Mouse (Mus musculus) small intestine, adult 2 months (tissue): ENCODE results near the gene 2210010C04Rik. TPM values are rescaled to one million over a fixed set of nuclear protein-coding genes. Genes with fewer than 3 reads are reported as not detected.

Source experiments
- H3K27ac ChIP-seq: fragments of 200-500 bp; 2 replicates; pipeline ENCODE4 v1.5.1; 2012; ENCODE audit warnings: low read depth, low read length, control low read depth, inconsistent platforms; ENCODE audit not compliant: insufficient read depth
- H3K27me3 ChIP-seq: fragments of 200-500 bp; 2 replicates; pipeline ENCODE4 v1.6.1; 2012; ENCODE audit warnings: mild to moderate bottlenecking, moderate library complexity, low read length, inconsistent platforms; ENCODE audit not compliant: control insufficient read depth, insufficient read depth
- H3K36me3 ChIP-seq: fragments of 200-500 bp; 2 replicates; pipeline ENCODE4 v1.6.1; 2012; ENCODE audit warnings: mild to moderate bottlenecking, low read length, control low read depth, inconsistent platforms; ENCODE audit not compliant: control insufficient read depth, insufficient read depth
- H3K4me1 ChIP-seq: fragments of 200-500 bp; 2 replicates; pipeline ENCODE4 v1.6.1; 2012; ENCODE audit warnings: low read length, inconsistent platforms, mixed read lengths; ENCODE audit not compliant: control insufficient read depth, insufficient read depth, insufficient read length
- H3K4me3 ChIP-seq: fragments of 200-500 bp; 2 replicates; pipeline ENCODE4 v1.5.1; 2012; ENCODE audit warnings: low read depth, mild to moderate bottlenecking, control low read depth, inconsistent platforms, low read length, moderate library complexity
- CTCF ChIP-seq: fragments of 200-500 bp; IDR thresholded peaks from 2 replicates; pipeline ENCODE4 v1.5.1; 2012; ENCODE audit warnings: low read depth, mild to moderate bottlenecking, control low read depth, inconsistent platforms, low read length, moderate library complexity, mixed read lengths; ENCODE audit not compliant: insufficient replicate concordance, insufficient read length; ENCODE audit errors: extremely low read depth
- POLR2A ChIP-seq: fragments of 200-500 bp; IDR thresholded peaks from 2 replicates; pipeline ENCODE4 v1.6.1; 2012; ENCODE audit warnings: low read depth, mild to moderate bottlenecking, control low read depth, inconsistent platforms, low read length, moderate library complexity
- WGBS: fragments of 180-500 bp; shearing (Covaris S2); methylation state at CpG from one replicate; pipeline ENCODE4 v1.1.7; 2018; 5-methylcytosine and 5-hydroxymethylcytosine counted together
- polyA plus RNA-seq: library from polyadenylated mRNA; depleted of rRNA; stranded (reverse); fragments of >200 nt; gene quantifications from 2 replicates; pipeline ENCODE4 v1.2.3, GENCODE M21; 2012; rRNA removed

Gene 2210010C04Rik
- polyA plus RNA-seq: 9.2 and 5,227 TPM in 2 replicates

DNA sequence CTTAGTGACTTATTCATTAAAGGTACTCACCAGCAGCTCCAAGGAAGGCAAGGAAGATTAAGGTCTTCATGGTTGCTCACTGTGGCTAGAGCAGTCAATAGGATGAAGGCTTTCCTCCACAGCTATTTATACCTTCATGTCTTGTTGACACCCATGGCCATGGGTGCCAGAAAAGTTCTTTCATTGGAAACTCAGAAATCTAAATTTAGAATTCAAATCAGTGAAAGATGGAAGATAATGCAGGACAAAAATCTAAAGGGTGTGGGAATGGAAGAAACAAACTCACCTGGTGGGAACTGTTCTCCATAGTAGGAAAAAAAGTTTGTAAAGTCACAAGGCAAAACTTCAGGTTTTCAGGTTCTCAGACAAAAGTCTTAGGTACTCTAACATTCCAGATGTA is at the start of gene 2210010C04Rik:
TSS of gene 2210010C04Rik (minus strand) at position 101 of the 400 bp plus-strand sequence.
- TF ChIP-seq CTCF: no peak
- no peak for TF ChIP-seq POLR2A
- no peak within 1 kb of the TSS for H3K27ac ChIP-seq
- H3K4me1 ChIP-seq: no peaks in the 10 kb centered on the region
- no peaks in the 10 kb centered on the region for H3K36me3 ChIP-seq
- H3K4me3 ChIP-seq: no peak within 1 kb of the TSS
- no peaks in the 10 kb centered on the region for H3K27me3 ChIP-seq

DNA sequence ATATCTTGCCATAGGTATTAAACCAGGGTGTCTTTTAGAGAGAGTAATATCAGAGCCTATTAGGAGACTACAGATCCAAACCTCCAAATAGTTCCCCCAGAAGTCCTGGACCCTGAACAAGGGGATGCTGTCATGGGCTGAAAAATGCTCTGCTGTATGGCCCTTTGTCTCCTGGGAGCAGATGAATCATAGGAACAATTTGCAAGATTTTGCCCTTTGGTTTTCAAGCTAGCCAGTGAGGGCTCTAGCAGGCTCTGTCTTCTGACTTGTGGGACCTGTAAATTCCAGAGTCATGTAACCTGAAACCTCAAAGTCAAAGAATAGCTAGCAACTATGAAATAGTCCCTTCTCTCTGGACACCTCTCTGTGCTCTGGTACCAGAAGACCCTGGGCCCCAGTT is 44.8 kb upstream of the 2210010C04Rik start:
- no peaks in the 10 kb centered on the region for H3K4me1 ChIP-seq
- H3K27me3 ChIP-seq: no peaks in the 10 kb centered on the region
- H3K36me3 ChIP-seq: no peaks in the 10 kb centered on the region
- no peak overlapping the region for H3K27ac ChIP-seq
- no peak overlapping the region for H3K4me3 ChIP-seq
- no peak for TF ChIP-seq CTCF
- TF ChIP-seq POLR2A: no peak

DNA sequence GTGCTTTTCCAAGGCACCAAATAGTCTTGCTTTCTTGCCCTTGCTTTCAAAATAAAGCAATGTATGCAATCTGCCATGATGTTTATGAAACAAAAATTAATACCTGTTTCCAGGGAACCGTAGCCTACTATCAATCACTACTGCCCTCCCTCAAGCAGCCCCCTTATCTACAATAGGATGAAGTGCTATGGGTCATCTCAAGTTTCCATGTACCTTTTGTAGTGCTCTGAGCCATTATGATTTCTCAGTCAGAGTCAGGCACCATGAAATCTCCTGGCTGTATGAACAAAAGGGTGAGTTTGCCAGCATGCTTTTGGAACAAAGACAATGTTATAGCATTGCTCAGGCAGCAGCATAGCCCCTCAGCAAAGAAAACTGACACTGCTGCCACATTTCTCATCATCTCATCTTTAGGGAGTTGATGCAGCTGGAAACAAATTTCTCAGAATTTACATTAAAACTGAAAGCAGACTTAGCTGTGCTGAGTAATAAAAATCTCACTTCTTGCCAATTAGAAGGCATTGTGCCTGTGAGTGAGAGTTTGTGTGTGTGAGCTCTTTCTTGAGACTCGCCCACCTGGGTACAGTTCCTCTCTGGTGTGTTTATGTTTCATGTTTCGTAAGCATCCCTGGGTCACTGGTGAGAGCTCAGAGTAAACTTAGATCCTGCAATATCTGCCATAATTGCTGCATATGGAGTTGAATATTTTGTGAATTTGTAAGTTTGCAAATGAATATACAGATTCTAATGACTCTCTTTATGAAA is 43.4 kb upstream of the 2210010C04Rik start:
- Histone ChIP-seq H3K4me1 (no peaks in the 10 kb centered on the region), H3K4me3 (no peak overlapping the region), H3K27me3 (no peaks in the 10 kb centered on the region), H3K36me3 (no peaks in the 10 kb centered on the region), H3K27ac (no peak overlapping the region)
- WGBS: 57% methylated on average over 3 of the region's 3 CpGs
- no peak for TF ChIP-seq POLR2A
- TF ChIP-seq CTCF: no peak

DNA sequence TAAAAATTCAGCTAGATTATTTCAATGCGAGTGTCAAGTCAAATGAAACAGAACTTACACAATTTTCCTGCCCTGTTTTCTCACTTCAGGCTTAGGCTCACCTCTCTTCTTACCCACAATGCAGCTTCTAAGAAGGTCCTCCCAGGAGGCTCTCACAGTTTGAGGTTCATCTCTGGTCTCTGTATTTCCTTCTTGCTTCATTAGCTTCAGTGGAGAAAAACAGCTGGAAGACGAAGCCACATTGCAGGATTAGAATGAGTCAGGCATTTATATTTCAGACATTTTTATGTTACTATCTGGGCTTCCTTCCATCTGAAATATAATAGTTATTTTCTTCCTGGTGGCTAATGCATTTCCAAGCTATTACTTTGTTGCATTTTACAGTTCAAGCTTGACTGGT is 40.4 kb upstream of the 2210010C04Rik start:
- H3K4me3 ChIP-seq: no peak overlapping the region
- H3K27ac ChIP-seq: no peak overlapping the region
- no peaks in the 10 kb centered on the region for H3K36me3 ChIP-seq
- 69% methylated on average over 2 of the region's 2 CpGs for WGBS
- no peaks in the 10 kb centered on the region for H3K27me3 ChIP-seq
- no peak for TF ChIP-seq CTCF
- TF ChIP-seq POLR2A: no peak
- H3K4me1 ChIP-seq: no peaks in the 10 kb centered on the region

DNA sequence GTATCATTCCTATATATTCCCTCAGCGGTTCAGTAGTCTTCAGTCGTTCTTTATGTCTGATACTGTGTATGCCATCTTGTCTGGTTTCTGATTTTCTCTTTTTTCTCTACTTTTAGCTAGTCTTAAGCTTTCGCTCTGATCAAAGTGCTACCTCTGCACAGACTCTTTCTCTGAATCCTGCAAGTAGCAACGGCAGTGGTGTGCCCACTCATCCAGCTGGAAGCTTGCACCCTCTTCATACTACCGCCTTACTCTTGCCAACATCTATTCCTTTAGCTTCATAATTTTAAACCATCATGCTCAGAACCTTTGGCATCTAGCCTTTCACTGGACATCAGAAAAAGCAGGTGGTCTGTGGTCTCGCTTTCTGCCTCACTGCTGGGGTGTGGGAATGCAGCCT is 28.0 kb upstream of the 2210010C04Rik start:
- Histone ChIP-seq H3K36me3 (no peaks in the 10 kb centered on the region), H3K4me3 (no peak overlapping the region), H3K27me3 (no peaks in the 10 kb centered on the region), H3K27ac (no peak overlapping the region), H3K4me1 (no peaks in the 10 kb centered on the region)
- TF ChIP-seq POLR2A: no peak
- WGBS: 88% methylated on average over 6 of the region's 6 CpGs

DNA sequence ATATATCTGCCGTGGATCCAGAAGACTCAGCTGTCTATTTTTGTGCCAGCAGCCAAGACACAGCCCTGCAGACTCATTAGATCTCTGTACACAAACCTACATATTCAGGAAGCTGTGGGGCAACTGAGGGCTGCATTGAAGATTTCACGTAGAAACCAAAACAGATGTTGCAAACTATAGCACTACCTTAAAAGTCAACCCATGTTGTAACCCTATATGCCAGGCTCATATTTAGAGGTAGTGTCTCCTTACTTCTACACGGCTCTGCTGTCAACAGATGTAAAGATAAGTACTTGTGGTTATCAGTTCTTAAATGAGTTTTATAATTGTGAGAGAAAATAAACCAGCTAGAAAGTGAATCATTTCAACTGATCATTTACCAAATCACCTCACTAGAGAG is 27.4 kb upstream of the 2210010C04Rik start:
- TF ChIP-seq POLR2A (no peak), CTCF (no peak)
- H3K4me1 ChIP-seq: no peaks in the 10 kb centered on the region
- H3K4me3 ChIP-seq: no peak overlapping the region
- no peaks in the 10 kb centered on the region for H3K36me3 ChIP-seq
- no peaks in the 10 kb centered on the region for H3K27me3 ChIP-seq
- WGBS: 48% methylated on average over 3 of the region's 3 CpGs
- H3K27ac ChIP-seq: no peak overlapping the region

DNA sequence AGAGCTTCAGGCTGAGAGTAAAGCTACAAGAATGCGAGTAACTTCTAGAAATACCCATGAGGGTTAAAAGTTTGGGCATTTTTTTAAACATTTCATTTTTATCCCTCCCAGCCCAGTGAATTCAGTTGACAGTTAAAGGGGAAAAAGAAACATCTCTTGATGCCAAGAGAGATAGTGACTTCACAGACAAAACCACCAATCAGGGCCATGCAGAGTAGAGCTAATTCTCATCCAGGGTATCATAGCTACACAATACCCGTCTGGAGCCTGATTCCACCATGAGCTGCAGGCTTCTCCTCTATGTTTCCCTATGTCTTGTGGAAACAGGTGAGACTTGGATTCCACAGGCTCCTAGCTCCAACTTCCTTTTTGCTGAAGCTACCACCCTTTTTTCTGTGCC is 26.8 kb upstream of the 2210010C04Rik start:
- WGBS: 80% methylated on average over 2 of the region's 2 CpGs
- no peak for TF ChIP-seq POLR2A

DNA sequence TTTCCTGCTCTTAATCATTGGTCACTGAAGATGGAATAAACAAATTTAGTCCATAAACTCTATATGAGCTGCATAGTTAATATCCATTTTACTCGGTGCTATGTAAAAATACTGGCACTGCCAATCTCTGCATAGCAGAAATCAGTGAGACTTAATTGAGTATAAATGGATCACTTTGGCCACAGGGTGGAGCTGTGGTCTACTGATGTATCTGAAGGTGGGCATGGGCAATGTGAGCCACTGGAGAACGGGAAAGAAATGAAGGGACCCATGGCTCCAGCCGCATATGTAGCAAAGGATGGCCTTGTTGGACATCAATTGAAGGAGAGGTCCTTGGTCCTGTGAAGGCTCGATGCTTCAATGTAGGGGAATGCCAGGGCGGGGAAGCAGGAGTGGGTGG is 25.8 kb upstream of the 2210010C04Rik start:
- no peak overlapping the region for H3K4me3 ChIP-seq
- H3K36me3 ChIP-seq: no peaks in the 10 kb centered on the region
- H3K27me3 ChIP-seq: no peaks in the 10 kb centered on the region
- 70% methylated on average over 5 of the region's 5 CpGs for WGBS
- no peaks in the 10 kb centered on the region for H3K4me1 ChIP-seq
- TF ChIP-seq CTCF (no peak), POLR2A (no peak)
- H3K27ac ChIP-seq: no peak overlapping the region

More for the DNA sequence above, 26.8 kb upstream of the 2210010C04Rik start:
- Histone ChIP-seq H3K36me3 (no peaks in the 10 kb centered on the region), H3K4me3 (no peak overlapping the region), H3K4me1 (no peaks in the 10 kb centered on the region), H3K27me3 (no peaks in the 10 kb centered on the region), H3K27ac (no peak overlapping the region)
